Mouse (Mus musculus): Measurements from ENCODE around the gene Chchd5. TPM values are rescaled to one million over a fixed set of nuclear protein-coding genes. Genes with fewer than 3 reads are reported as not detected.

Chchd5 gene
- 10 to 100 TPM; 10.9 to 11.9 TPM for total RNA-seq (2021)
- long read RNA-seq, experiment 1, transcript Chchd5-201 (4 exons, 1,325 nt): major isoform, 19 of 22 reads
- long read RNA-seq, experiment 1, partial matches to known transcripts: 0 of 22 reads
- long read RNA-seq, experiment 1, other reads (novel, unspliced or antisense): 1 of 22 reads
- long read RNA-seq, experiment 2, transcript Chchd5-201 (4 exons, 1,325 nt): major isoform, 8 of 15 reads
- long read RNA-seq, experiment 2, transcript Chchd5-203 (2 exons, 793 nt): minor isoform, 6 of 15 reads
- long read RNA-seq, experiment 2, partial matches to known transcripts: 1 of 15 reads
- long read RNA-seq, experiment 2, other reads (novel, unspliced or antisense): 0 of 15 reads

DNA sequence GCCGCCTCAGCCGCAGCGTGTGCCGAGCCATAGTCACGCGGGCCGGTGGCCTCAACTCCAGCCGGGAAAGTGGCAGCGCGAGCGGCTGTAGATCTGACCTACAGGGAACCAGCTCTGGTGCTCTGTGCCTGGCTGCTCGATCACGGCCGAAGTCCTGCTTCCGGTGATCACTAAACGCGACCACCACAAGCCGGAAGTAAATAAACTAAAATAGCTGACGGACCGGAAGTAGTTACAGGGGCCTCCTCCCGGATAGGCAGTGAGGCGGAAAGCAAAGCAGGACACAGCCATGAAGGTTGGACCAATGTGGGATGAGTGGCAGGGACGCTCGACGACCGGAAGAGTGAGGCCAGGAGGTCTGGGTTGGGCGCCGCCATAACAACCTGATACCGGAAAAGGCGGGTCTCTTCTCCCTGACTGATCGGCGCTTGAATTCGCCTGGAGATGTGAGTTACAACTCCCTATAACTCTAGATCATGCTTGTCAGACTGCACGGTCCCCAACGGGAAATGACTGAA is at the start of gene Chchd5:
Gene Chchd5 (plus strand): TSS at position 289 of the 518 bp plus-strand sequence.
- peak; percentile 89 for DNase-seq
- intact Hi-C loops (cut with DNase I): loop anchor here (1.0 kb wide), 1 partner anchor 28 kb away; no protein-coding TSS in a partner anchor

- peak in 1 of 2 experiments; percentile 15 for DNase-seq
- intact Hi-C loops (cut with DNase I): no loop called here
These were observed 48.4 kb upstream of the Chchd5 start for GRCm38 (mm10) chr2:129081097-129081496.

DNA sequence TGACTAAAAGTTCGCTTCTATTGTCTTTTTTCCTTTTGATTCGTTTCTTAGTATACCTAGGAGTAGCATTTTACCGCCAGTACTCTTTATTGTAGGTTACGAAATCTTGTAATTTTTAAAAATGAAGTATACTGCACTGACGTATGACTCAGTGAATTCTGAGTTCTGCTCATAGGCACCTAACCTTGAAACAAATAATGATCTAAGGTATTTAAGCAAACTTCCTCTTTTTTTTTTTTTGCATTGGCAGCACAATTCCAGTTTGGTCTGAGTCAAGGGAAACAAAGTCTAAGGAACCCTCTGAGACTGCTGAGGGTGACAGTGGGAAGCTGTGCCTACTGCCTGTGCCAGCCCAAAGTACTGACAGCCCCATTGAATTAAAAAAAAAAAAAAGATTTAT is 46.0 kb upstream of the Chchd5 start:
- intact Hi-C loops (cut with DNase I): no loop called here
- DNase-seq: no peak

DNA sequence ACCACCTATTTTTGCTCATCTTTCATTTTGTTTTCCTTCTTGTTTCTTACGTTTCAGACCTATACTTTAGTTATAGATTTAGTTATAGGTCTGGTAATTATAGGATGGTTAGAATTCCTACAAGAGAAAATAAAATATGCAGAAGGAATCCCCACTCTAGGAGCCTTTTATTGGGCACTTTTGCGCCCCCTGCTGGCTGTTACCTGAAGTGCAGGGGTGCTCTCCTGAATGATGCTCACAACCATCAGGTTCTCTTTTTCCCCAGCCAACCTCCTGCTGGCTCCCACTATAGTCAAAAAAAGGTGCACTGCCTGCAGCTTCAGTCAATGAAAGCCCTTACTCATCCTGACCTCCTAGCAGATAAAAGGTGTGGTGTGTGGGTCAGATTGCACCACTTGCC is 44.5 kb upstream of the Chchd5 start:
- intact Hi-C loops (cut with DNase I): loop anchor here (2.0 kb wide), 2 partner anchors 76 to 136 kb away; no protein-coding TSS in a partner anchor
- peak; percentile 11 to 36 for DNase-seq

DNA sequence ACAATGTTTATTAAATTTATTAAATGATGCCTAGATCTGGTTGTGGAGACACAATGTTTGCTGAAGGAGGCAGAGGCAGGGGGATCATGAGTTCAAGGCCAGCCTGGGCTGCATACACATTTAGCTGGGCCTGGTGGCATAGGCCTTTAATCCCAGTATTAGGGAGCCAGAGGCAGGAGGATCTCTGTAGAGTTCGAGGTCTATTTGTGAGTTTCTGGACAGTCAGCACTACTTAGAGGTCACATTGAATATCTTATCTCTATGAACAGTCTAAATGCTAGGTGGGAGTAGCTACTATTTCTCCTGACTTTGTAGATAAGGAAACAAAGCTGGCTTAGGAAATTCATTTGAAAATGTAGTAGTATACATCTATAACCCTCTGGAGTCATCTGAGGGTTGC is 42.0 kb upstream of the Chchd5 start:
- intact Hi-C loops (cut with DNase I): no loop called here
- DNase-seq: no peak

DNA sequence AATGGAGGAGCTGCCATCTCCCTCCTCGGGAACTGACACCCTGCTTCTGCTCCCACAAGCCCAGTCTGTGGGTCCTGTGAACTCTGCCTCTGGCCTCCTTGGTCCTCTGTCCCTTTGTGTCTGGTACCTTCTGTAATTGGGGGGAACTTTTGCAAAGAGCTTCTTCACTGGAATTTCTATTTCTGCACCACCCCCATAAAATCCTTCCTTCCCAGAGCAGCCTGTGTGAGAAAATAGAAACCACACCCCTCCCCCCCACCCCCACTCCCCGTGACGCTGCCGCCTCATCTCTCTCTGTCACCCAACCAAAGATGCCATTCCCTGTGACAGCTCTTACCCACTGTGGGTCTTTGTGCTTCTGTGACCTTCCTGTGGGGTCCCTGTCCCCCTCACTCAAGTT is 39.1 kb upstream of the Chchd5 start:
- DNase-seq: no peak
- intact Hi-C loops (cut with DNase I): no loop called here

GRCm38 (mm10) chr2:129092810-129093209 is 36.7 kb upstream of the Chchd5 start:
- intact Hi-C loops (cut with DNase I): no loop called here
- DNase-seq: no peak

DNA sequence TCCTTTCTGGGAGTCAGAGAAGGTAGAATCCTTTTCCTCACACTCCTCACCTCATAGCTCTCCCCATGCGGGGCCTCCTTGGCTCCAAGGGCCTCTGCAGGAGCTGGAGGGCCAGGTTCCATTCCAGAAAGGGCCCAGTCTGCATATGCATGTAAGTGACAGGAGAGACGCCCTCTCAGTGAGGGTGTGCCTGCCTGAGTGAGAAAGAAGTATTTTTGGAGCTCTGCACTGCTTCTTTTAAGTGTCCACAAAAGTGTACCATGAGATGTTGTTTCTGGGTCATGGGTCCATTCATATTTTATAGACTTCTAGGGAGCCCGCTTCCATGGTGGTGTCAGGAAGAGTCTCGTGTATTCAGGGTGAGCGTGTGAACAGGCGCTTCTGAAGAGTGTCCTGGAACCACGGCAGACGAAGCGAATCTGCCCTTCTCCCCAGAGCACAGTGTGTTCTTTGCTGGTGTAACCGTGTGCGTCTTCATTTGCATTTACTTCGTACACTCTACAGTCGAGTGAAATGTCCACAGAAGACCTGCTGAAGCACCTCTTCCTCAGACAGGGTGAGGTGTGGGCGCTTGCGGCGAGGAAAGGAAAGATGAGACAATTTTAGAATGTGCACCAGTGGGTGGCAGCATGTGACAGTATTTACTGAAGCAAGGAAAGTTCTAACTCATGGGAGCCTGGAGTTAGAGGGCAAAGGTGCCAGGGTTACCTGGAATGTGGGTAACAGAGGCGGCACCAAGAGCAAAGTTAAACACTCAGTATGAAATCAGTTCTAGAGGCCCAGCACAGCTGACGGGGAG is 35.4 kb upstream of the Chchd5 start:
- intact Hi-C loops (cut with DNase I): no loop called here

GRCm38 (mm10) chr2:129100784-129101310 is 28.7 kb upstream of the Chchd5 start, which contains the start of gene Polr1b:
TSS of gene Polr1b (plus strand) at chr2:129100995.
- DNase-seq: peak; percentile 86 to 92
- intact Hi-C loops (cut with DNase I): loop anchor here (1.0 kb wide), 1 partner anchor 28 kb away; the partner anchor contains the start of gene Chchd5

More for the DNA sequence above, 35.4 kb upstream of the Chchd5 start:
- no peak for DNase-seq

DNA sequence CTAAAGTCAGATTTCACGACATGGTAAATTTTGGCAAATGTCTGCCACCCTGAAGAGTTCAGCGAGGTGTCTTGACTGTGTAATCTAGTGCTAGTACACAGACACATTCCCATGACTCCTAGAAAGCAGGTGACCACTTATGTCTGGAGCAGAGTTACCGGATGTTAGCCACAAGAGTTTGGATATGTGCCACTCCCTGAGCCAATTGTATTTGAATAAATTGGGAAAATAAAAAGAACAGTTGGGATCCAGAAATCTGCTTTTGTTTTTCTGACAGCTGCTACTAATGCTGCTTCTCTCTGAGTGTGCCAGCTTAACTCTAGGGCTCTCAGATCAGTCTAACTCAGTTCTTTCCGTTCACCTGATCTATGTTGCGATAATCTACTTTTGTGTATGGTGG is 16.6 kb upstream of the Chchd5 start:
- DNase-seq: no peak
- intact Hi-C loops (cut with DNase I): no loop called here

GRCm38 (mm10) chr2:129115706-129116367 is 13.7 kb upstream of the Chchd5 start:
- DNase-seq: no peak
- intact Hi-C loops (cut with DNase I): no loop called here

DNA sequence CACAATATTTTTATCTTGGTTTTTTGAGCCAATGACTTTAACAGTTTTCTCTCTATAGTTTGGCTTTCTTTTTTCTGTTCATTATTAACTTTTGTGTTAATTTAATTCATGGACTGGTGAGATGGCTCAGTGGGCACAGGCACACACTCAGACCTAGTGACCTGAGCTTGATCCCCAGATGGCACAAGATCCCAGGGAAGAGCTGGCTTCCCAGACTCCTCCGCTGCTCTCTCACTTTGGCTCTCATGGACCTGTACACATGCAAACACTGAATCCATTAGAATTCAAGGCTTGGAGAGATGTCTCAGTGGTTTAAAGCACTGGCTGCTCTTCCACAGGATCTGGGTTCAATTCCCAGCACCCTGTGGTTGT is 13.1 kb upstream of the Chchd5 start:
- intact Hi-C loops (cut with DNase I): no loop called here
- DNase-seq: no peak

DNA sequence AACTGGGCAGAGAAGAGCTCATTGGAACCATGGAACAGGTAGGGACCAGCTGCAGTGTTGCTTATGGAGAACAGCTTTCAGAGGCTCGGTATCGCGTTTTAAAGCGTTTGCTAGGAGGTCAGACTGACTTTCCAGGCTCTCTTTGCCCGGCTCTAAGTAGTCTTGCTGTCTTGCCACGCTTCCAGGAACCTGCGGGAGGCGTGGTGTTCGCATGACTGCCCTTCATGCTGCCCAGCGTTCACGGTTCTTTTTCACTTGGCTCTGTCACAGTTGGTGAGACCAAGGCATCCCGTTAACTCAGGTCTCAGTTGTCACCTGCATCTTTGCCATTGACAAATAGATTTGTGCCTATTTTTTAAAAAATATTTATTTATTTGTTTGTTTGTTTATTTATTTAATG is 11.4 kb upstream of the Chchd5 start:
- intact Hi-C loops (cut with DNase I): no loop called here
- DNase-seq: no peak

DNA sequence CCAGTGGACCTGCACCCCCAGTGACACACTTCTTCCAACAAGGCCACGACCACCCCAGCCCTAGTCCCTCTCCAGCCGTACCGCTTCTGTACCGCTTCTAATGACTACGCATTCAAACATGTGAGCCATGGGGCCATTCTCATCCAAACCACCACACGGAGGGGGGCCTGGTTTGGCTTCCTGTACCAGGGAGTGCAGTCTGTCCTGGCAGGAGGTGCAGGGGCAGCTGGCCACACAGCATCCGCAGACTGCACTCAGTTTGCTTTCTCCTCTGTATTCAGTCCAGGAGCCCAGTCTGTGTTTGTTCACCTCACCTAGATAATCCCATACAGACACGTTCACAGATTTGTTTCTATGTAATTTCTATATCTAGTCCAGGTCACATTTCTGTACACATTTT is 7.5 kb upstream of the Chchd5 start:
- intact Hi-C loops (cut with DNase I): no loop called here
- no peak for DNase-seq

DNA sequence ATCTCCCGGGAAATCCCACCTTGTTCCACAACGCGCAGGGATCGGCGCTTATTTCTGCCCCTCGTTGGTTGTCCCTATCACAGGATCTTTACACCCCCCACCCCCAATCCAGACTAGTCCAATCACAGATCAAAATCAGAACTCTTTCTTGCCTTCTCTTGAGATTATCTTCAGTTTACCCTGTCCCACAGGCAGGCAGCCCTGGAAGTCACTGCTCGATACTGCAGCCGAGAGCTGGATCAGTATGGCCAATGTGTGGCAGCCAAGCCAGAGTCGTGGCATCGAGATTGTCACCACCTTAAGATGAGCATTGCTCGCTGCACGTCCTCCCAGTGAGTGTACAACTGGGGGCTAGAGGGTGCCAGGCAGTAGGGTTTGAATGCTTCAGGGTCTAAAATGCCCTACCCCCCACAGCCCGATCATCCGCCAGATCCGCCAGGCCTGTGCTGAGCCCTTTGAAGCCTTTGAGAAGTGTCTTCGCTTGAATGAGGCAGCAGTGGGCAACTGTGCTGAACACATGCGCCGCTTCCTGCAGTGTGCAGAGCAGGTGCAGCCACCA is 566 bp downstream of the Chchd5 start:
- intact Hi-C loops (cut with DNase I): loop anchor here (1.0 to 2.0 kb wide), 3 partner anchors 29 to 129 kb away; partner anchors contain the start of gene Slc20a1
- DNase-seq: peak; percentile 14 to 22

DNA sequence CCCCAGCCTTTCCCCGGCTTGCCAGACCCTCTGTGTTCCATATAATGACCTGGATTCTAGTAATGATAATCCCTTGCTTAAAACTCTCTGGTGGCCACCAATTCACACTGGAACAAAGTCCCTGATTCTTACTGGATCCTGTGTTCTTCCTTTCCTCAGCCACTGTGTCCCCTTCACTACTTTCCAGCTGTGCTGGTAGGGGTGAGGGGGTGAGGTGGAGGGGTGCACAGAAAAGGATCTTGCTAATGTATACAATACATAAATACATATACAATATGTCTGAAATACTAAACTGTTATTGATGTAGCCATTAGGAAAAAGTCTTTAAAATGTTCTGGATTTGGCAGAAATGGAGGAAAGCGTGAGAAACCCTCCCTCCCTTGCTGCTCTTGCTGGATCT is 1.3 kb downstream of the Chchd5 start:
- DNase-seq: no peak
- intact Hi-C loops (cut with DNase I): loop anchor here (2.0 kb wide), 2 partner anchors 68 to 128 kb away; partner anchors contain the start of gene Slc20a1

DNA sequence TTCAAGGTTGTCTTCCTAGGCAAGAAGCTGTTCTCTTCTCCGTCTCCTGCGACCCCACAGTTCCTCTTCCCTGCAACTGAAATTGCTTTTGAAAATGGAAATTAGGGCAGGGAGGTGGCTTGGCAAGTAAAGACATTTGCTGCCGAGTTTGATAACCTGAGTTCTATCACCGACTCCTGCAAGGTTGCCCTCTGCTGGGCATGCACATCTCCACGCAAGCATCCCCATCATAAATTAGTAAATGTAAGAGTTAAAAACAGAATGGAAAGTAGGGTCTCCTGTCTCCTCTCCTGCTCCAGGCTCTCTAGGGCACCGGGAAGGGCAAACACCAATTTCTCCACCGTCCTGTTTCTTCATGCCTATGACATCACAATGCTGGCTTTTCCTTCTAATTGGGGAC is 2.7 kb downstream of the Chchd5 start:
- no peak for DNase-seq
- intact Hi-C loops (cut with DNase I): no loop called here

- no peak for DNase-seq
These were observed 3.7 kb downstream of the Chchd5 start for GRCm38 (mm10) chr2:129133006-129133805.

DNA sequence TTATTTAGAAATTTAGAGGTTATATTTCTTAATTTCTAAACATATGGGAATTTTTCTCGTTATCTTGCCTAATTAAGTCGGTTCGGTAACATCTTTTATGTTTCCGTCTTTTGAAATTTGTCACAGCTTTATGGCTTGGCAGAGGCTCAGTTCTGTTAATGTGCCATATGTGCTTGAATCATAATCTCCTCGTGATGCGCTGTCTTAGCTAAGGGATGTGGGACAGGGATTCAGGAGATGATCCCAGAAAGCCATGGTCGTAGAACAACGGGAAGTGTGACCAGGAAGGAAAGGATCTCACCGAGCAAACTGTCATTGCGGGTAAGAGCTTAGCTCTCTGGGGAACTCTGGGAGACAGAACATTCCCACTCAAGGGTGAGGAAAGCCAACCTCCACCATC is 10.4 kb downstream of the Chchd5 start:
- intact Hi-C loops (cut with DNase I): no loop called here
- DNase-seq: no peak

More at GRCm38 (mm10) chr2:129133006-129133805, 3.7 kb downstream of the Chchd5 start:
- intact Hi-C loops (cut with DNase I): no loop called here

Measured in heart, postnatal 14 days (tissue).